Mouse (Mus musculus): Measurements from ENCODE around the gene Col4a3bp.
"Not testable (repeated sequence)": the region's sequence is repeated elsewhere in the genome, so short reads cannot be mapped to it uniquely, and the experiment has no call there.

The Col4a3bp gene

GRCm38 (mm10) chr13:96653041-96653440, 110.6 kb downstream of the Col4a3bp start:
- peak in 1 of 2 experiments; percentile 49 for DNase-seq (ENCODE audit: low spot score in 2 of 2)

- no peak for DNase-seq (ENCODE audit: low spot score in 2 of 2)
These were observed 114.3 kb downstream of the Col4a3bp start for GRCm38 (mm10) chr13:96656673-96657072.

- DNase-seq (ENCODE audit: low spot score in 2 of 2) = no peak
These were observed 116.5 kb downstream of the Col4a3bp start for GRCm38 (mm10) chr13:96658936-96659335.

GRCm38 (mm10) chr13:96660095-96660860, 117.9 kb downstream of the Col4a3bp start:
- peak; percentile 49 to 63 for DNase-seq (ENCODE audit: low spot score in 2 of 2)

- not testable (repeated sequence) for DNase-seq (ENCODE audit: low spot score in 2 of 2)
These were observed 120.7 kb downstream of the Col4a3bp start for GRCm38 (mm10) chr13:96663120-96663519.

GRCm38 (mm10) chr13:96664419-96664974, 122.1 kb downstream of the Col4a3bp start:
- no peak for DNase-seq (ENCODE audit: low spot score in 2 of 2)

- no peak for DNase-seq (ENCODE audit: low spot score in 2 of 2)
These were observed 127.6 kb downstream of the Col4a3bp start for GRCm38 (mm10) chr13:96670019-96670405.

- DNase-seq (ENCODE audit: low spot score in 2 of 2) = peak; percentile 100
These were observed 128.1 kb downstream of the Col4a3bp start, which contains the start of gene Hmgcr for GRCm38 (mm10) chr13:96670406-96671077. Hmgcr (minus strand) TSS chr13:96670936.

- no peak for DNase-seq (ENCODE audit: low spot score in 2 of 2)
These were observed 128.9 kb downstream of the Col4a3bp start for GRCm38 (mm10) chr13:96671078-96671905.

GRCm38 (mm10) chr13:96671906-96672234, 129.5 kb downstream of the Col4a3bp start:
- DNase-seq (ENCODE audit: low spot score in 2 of 2) = no peak

GRCm38 (mm10) chr13:96672276-96672675, 129.9 kb downstream of the Col4a3bp start:
- no peak for DNase-seq (ENCODE audit: low spot score in 2 of 2)

GRCm38 (mm10) chr13:96673817-96674216, 131.4 kb downstream of the Col4a3bp start:
- no peak for DNase-seq (ENCODE audit: low spot score in 2 of 2)

GRCm38 (mm10) chr13:96675756-96676155, 133.3 kb downstream of the Col4a3bp start:
- no peak for DNase-seq (ENCODE audit: low spot score in 2 of 2)

- DNase-seq (ENCODE audit: low spot score in 2 of 2) = no peak
These were observed 134.7 kb downstream of the Col4a3bp start for GRCm38 (mm10) chr13:96677071-96677470.

GRCm38 (mm10) chr13:96678616-96679015, 136.2 kb downstream of the Col4a3bp start:
- no peak for DNase-seq (ENCODE audit: low spot score in 2 of 2)

GRCm38 (mm10) chr13:96680163-96681087, 138.0 kb downstream of the Col4a3bp start:
- DNase-seq (ENCODE audit: low spot score in 2 of 2) = peak; percentile 43 to 64

GRCm38 (mm10) chr13:96681088-96681620, 138.7 kb downstream of the Col4a3bp start:
- DNase-seq (ENCODE audit: low spot score in 2 of 2) = no peak

GRCm38 (mm10) chr13:96684779-96685178, 142.4 kb downstream of the Col4a3bp start:
- no peak for DNase-seq (ENCODE audit: low spot score in 2 of 2)

GRCm38 (mm10) chr13:96687261-96687660, 144.8 kb downstream of the Col4a3bp start:
- no peak for DNase-seq (ENCODE audit: low spot score in 2 of 2)

Measured in right cerebral cortex, postnatal 10 days (tissue).